Mouse (Mus musculus) adrenal gland, postnatal 36 days (tissue): ENCODE measurements around the gene 2010003K11Rik. TPM values are rescaled to one million over a fixed set of nuclear protein-coding genes. Genes with fewer than 3 reads are reported as not detected.

Experiments used
- DNase-seq, 2 experiments: peaks; one replicate each; pipeline ENCODE4 v3.0.0; 2021; ENCODE audit warnings: mixed read lengths in 1 of 2
- total RNA-seq, 2 experiments: library from RNA; stranded (reverse); gene quantifications; 2 replicates each; pipeline ENCODE4 v1.2.3; 2021

2010003K11Rik gene
- total RNA-seq, 2 experiments from 2014 or later: 25.2 to 36.9 TPM

- DNase-seq: peak; percentile 87 to 91
Measured at GRCm38 (mm10) chr19:4497263-4497973, 965 bp downstream of the 2010003K11Rik start.

GRCm38 (mm10) chr19:4496535-4497262 is 1.7 kb downstream of the 2010003K11Rik start:
- DNase-seq: peak in 1 of 2 experiments; percentile 60

DNA sequence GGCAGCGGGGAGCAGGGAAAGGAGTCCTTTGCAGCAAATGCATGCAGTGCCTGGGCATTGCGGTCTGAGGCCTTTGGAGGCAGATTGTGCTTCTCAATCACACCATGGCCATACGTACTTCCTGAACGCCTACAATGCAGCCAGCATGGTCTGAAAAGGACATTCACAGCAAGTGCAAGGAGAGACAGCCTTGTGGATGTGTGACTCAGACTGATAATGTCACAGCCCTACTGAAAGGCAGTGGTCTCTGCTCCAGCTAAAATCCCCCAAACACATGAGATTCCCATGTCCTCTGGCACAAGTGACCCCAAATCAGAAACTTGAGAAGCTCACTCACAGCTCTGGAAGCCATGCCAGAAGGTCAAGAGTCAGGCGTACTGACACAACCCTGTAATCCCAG is 2.6 kb downstream of the 2010003K11Rik start:
- no peak for DNase-seq

GRCm38 (mm10) chr19:4494707-4495106 is 3.7 kb downstream of the 2010003K11Rik start:
- no peak for DNase-seq

DNA sequence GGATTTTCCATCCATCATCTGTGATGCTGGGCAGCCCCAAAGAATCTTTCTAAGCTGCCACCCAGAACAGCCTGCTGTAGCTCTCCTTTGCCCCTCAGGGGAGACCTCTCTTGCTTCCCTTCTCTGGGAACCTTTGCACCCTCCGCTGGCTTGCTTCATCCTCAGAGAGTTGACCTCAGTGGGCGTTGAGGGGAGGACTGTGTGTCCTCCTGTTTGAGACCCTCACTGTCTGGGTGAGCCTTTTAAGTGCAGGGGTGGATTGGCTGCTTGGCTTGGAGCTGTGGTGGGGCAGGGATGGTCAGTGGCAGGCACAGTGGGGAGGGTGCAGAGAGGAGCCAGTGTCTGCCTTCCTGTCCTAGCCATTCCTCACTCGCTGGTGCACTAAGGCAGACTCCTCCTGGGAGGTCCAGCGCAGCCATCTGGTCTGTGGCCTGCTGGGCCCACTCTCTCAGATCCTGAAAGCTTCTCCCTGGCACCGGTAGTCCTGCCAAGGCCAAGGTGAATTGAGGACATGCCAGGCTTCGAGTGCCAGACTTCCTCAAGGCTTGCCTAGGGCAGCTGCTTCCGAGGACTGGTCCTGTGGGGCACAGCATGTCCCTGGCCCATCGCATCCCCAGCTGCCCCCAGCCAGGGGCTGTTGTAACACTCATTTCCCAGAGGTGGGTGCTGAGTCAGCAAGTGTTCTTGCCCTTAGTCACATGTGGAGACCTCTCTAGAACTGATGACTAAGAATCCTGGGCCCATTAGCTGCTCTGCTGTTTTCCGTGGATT is 5.7 kb downstream of the 2010003K11Rik start:
- DNase-seq: peak; percentile 86 to 89

DNA sequence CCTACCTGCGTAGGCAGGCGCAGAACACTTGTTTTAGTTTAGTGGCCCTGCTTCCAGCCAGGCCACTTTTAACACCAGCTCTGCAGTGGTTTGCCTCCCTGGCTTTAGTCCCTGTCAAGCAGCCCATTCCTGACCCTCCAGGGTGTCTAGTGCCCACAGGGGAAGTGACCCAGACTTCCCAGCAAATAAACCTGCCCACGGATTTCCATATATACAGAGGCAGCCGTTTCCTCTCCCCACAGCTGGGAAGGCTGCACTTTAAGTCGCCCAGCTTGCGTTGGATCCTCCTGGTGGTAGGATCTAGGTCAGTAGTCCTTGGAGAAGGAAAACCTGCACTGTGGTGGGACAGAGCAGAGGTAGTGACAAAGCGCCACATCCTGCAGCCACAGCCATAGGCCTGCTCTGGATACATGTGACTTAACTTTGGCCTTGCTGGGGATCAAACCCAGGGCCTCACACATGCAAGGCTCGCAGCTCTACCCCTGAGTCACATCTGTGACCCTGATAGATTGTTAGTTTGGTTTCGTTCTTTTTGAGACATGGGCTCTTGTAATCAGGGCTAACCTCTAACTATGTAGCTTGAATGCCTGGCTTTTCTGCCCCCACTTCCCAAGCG is 7.2 kb downstream of the 2010003K11Rik start:
- DNase-seq: peak; percentile 48 to 55

- no peak for DNase-seq
Measured at GRCm38 (mm10) chr19:4487877-4488276, 10.5 kb downstream of the 2010003K11Rik start.

DNA sequence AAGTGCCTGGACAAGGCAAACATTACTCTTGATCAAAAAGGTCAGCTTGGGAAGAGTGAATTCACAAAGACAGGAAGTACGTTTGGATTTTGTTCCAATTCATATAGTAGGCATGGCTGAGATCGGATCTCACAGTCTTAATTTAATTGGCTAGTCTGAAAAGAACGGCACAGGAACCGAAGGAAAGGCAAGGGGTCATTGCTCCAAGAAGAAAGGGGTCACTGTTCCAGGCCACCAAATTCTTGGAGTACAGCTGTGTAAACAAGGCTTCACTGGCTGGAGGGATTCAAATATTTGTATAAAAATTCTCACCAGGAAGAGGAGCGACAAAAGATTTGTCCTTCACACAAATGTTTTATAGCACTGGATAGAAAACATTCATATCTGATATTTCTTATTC is 13.4 kb downstream of the 2010003K11Rik start:
- DNase-seq: no peak

DNA sequence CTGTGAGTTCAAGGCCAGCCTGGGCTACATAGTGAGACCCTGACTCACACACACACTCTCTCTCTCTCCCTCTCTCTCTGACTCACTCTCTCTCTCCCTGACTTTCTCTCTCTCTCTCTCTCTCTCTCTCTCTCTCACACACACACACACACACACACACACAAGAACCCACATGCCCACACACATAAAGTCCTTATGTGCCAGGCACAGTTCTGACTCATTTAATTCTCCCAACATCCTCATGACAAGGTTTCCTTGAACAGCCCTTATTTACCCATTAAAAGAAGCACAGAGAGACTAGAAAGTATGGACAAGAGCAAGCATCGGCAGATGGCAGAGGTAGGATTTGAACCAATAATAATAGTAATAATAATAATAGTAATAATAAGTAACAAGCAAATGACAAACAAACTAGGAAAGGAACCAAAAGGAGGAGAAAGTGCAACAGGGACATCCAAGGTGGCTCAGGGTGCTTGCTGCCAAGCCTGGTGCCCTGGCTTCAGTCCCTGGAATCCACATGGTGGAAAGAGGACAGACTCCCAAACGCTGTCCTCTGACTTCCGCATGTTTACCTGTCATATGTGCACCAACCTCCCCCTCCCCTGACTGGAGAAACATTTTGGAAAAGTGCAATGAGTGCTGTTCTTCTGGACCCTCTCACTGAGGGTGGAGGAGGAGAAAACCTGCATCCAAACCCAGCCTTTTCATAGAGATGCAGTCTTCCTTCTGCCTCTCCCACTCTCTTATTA is 16.1 kb downstream of the 2010003K11Rik start:
- peak in 1 of 2 experiments; percentile 40 for DNase-seq

GRCm38 (mm10) chr19:4481326-4481725 is 17.1 kb downstream of the 2010003K11Rik start:
- no peak for DNase-seq

- DNase-seq: no peak
Measured at GRCm38 (mm10) chr19:4480041-4480440, 18.3 kb downstream of the 2010003K11Rik start.

DNA sequence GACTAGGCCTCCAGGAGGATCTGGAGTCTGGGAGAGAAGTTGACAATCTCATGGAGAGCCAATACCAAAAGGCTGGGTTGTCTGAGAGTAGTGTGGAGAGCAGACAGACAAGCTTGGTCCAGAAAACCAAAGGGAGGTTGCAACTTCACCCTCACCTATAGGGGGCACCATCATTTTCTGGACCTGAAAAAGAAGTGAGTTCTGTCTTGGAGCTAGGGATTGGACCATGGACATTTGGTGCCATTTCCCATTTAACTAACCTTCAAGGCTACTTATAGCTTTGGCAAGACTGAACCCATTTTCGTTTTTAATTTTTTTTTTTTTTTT is 20.2 kb downstream of the 2010003K11Rik start:
- DNase-seq: no peak

- peak; percentile 82 to 84 for DNase-seq
Measured at GRCm38 (mm10) chr19:4477345-4478189, 20.8 kb downstream of the 2010003K11Rik start, which contains the start of gene Syt12. Gene Syt12 (minus strand): TSS chr19:4477447.

- peak; percentile 74 to 80 for DNase-seq
Measured at GRCm38 (mm10) chr19:4476601-4477257, 21.7 kb downstream of the 2010003K11Rik start.

- DNase-seq: no peak
Measured at GRCm38 (mm10) chr19:4475224-4475925, 23.0 kb downstream of the 2010003K11Rik start.

GRCm38 (mm10) chr19:4474739-4475138 is 23.6 kb downstream of the 2010003K11Rik start:
- DNase-seq: peak in 1 of 2 experiments; percentile 56

GRCm38 (mm10) chr19:4473549-4473948 is 24.8 kb downstream of the 2010003K11Rik start:
- DNase-seq: no peak

DNA sequence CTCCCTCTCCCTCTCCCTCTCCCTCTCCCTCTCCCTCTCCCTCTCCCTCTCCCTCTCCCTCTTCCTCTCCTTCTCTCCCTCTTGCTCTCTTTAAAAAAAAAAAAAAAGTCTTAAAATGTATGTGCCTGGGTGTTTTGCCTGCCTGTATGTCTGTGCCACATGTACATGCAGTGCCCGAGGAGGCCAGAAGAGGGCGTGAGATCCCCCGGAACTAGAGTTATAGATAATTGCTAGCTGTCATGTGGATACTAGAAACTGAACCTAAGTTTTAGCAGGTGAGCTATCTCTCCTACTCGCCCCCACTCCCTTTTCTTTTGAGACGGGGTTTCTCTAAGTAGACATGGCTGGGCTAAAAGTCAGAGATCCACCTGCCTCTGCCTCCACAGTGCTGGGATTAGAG is 30.0 kb downstream of the 2010003K11Rik start:
- DNase-seq: peak; percentile 63

- no peak for DNase-seq
Measured at GRCm38 (mm10) chr19:4464666-4465065, 33.7 kb downstream of the 2010003K11Rik start.
